Mouse (Mus musculus) myocyte (in vitro differentiated cells): ENCODE data around the gene M6pr. TPM values are rescaled to one million over a fixed set of nuclear protein-coding genes. Genes with fewer than 3 reads are reported as not detected.

Experiments used
- H3K27me3 ChIP-seq: one replicate; pipeline ENCODE4 v1.6.1; 2011; ENCODE audit not compliant: control insufficient read depth, insufficient read depth, insufficient read length
- H3K36me3 ChIP-seq: one replicate; pipeline ENCODE4 v1.6.1; 2011; ENCODE audit not compliant: control insufficient read depth, insufficient read depth
- H3K4me2 ChIP-seq: one replicate; pipeline ENCODE4 v1.6.1; 2011; ENCODE audit warnings: low read depth, control low read depth
- H3K4me3 ChIP-seq: one replicate; pipeline ENCODE4 v1.5.1; 2011; ENCODE audit warnings: mild to moderate bottlenecking, control low read depth, moderate library complexity
- H3K79me2 ChIP-seq: one replicate; pipeline ENCODE4 v1.6.1; 2011; ENCODE audit not compliant: control insufficient read depth, insufficient read depth
- H3ac ChIP-seq: one replicate; pipeline ENCODE4 v1.6.1; 2011; ENCODE audit not compliant: control insufficient read depth, insufficient read length
- CEBPB ChIP-seq: IDR thresholded peaks from 2 replicates; pipeline ENCODE4 v1.6.1; 2011; ENCODE audit warnings: mild to moderate bottlenecking, moderate library complexity; ENCODE audit not compliant: poor library complexity, insufficient read depth, severe bottlenecking
- E2F4 ChIP-seq: IDR thresholded peaks from one replicate; pipeline ENCODE4 v1.6.1; 2011; ENCODE audit warnings: mild to moderate bottlenecking, control low read depth, moderate library complexity; ENCODE audit not compliant: insufficient read depth
- MAX ChIP-seq: IDR thresholded peaks from one replicate; pipeline ENCODE4 v1.6.1; 2011; ENCODE audit warnings: low read depth, mild to moderate bottlenecking, control low read depth
- MYOD1 ChIP-seq, 3 experiments: IDR thresholded peaks; one replicate each; pipeline ENCODE4 v1.6.1; 2011; ENCODE audit warnings: control low read depth in 2 of 3, low read depth in 2 of 3, mild to moderate bottlenecking in 2 of 3, moderate library complexity in 1 of 3; ENCODE audit not compliant: insufficient read length in 2 of 3, control insufficient read depth in 1 of 3
- MYOG ChIP-seq, 3 experiments: IDR thresholded peaks; one replicate each; pipeline ENCODE4 v1.6.1; 2011; ENCODE audit warnings: control low read depth in 2 of 3, low read depth in 2 of 3, mild to moderate bottlenecking in 2 of 3; ENCODE audit not compliant: insufficient read length in 2 of 3, control insufficient read depth in 1 of 3, insufficient read depth in 1 of 3
- POLR2A ChIP-seq: IDR thresholded peaks from one replicate; pipeline ENCODE4 v1.6.1; 2011; ENCODE audit warnings: low read depth, mild to moderate bottlenecking, control low read depth, moderate library complexity; ENCODE audit not compliant: insufficient read length
- POLR2AphosphoS2 ChIP-seq: IDR thresholded peaks from one replicate; pipeline ENCODE4 v1.6.1; 2011; ENCODE audit warnings: low read depth, control low read depth; ENCODE audit not compliant: insufficient read length
- REST ChIP-seq: IDR thresholded peaks from one replicate; pipeline ENCODE4 v1.6.1; 2011; ENCODE audit warnings: mild to moderate bottlenecking, control low read depth, moderate library complexity; ENCODE audit not compliant: insufficient read depth, insufficient read length
- SRF ChIP-seq: IDR thresholded peaks from one replicate; pipeline ENCODE4 v1.6.1; 2011; ENCODE audit warnings: low read depth; ENCODE audit not compliant: control insufficient read depth, insufficient read length
- TCF12 ChIP-seq: IDR thresholded peaks from one replicate; pipeline ENCODE4 v1.6.1; 2011; ENCODE audit warnings: mild to moderate bottlenecking, control low read depth; ENCODE audit not compliant: poor library complexity, insufficient read depth, severe bottlenecking
- TCF3 ChIP-seq: IDR thresholded peaks from one replicate; pipeline ENCODE4 v1.6.1; 2011; ENCODE audit warnings: low read depth, control low read depth; ENCODE audit not compliant: insufficient read length
- USF1 ChIP-seq: IDR thresholded peaks from one replicate; pipeline ENCODE4 v1.6.1; 2011; ENCODE audit warnings: low read depth, mild to moderate bottlenecking, control low read depth, moderate library complexity
- polyA plus RNA-seq: library from polyadenylated mRNA; unstranded; fragments of >200 nt; fragmentation: generic; extraction: Trizol; gene quantifications from one replicate; pipeline ENCODE4 v1.2.1, GENCODE M21; 2012; ENCODE audit warnings: missing spikeins

M6pr gene
- polyA plus RNA-seq, 1 experiment, result 58.8 TPM

GRCm38 (mm10) chr6:122296918-122297278, 11.6 kb upstream of the M6pr start:
- Histone ChIP-seq H3K36me3 (no peaks in the 10 kb centered on the region), H3K27me3 (no peaks in the 10 kb centered on the region), H3K4me2 (peak overlapping the region; percentile 67), H3K79me2 (no peaks in the 10 kb centered on the region), H3ac (no peak overlapping the region), H3K4me3 (peak overlapping the region; percentile 22)
- TF ChIP-seq E2F4 (no peak), REST (no peak), CEBPB (no peak), POLR2A (no peak), TCF12 (no peak), MYOG (IDR thresholded peaks at IDR 0.05; ENCODE audit: control insufficient read depth in 1 of 3, insufficient read depth in 1 of 3, insufficient read length in 2 of 3, low read depth in 2 of 3) (no peak)

- Histone ChIP-seq H3ac (no peak overlapping the region), H3K79me2 (no peaks in the 10 kb centered on the region), H3K36me3 (no peaks in the 10 kb centered on the region), H3K4me2 (peak overlapping the region; percentile 67), H3K27me3 (no peaks in the 10 kb centered on the region), H3K4me3 (peak overlapping the region; percentile 22)
- TF ChIP-seq REST, result no peak
- no peak for TF ChIP-seq MAX
- TF ChIP-seq TCF3, result no peak
- TF ChIP-seq MYOD1 (IDR thresholded peaks at IDR 0.05; ENCODE audit: control insufficient read depth in 1 of 3, insufficient read length in 2 of 3, low read depth in 2 of 3), result no peak
- TF ChIP-seq POLR2A, result no peak
- no peak for TF ChIP-seq MYOG (IDR thresholded peaks at IDR 0.05; ENCODE audit: control insufficient read depth in 1 of 3, insufficient read depth in 1 of 3, insufficient read length in 2 of 3, low read depth in 2 of 3)
These were observed 11.0 kb upstream of the M6pr start for GRCm38 (mm10) chr6:122297279-122298222.

GRCm38 (mm10) chr6:122298223-122298609, 10.3 kb upstream of the M6pr start:
- H3ac ChIP-seq, result no peak overlapping the region
- TF ChIP-seq USF1, result no peak
- no peak for TF ChIP-seq TCF12
- TF ChIP-seq MYOG (IDR thresholded peaks at IDR 0.05; ENCODE audit: control insufficient read depth in 1 of 3, insufficient read depth in 1 of 3, insufficient read length in 2 of 3, low read depth in 2 of 3), result no peak
- no peak for TF ChIP-seq MYOD1 (IDR thresholded peaks at IDR 0.05; ENCODE audit: control insufficient read depth in 1 of 3, insufficient read length in 2 of 3, low read depth in 2 of 3)
- no peak for TF ChIP-seq E2F4
- TF ChIP-seq SRF, result no peak
- no peaks in the 10 kb centered on the region for H3K27me3 ChIP-seq
- no peak overlapping the region for H3K4me2 ChIP-seq
- peak overlapping the region; percentile 22 for H3K4me3 ChIP-seq
- no peaks in the 10 kb centered on the region for H3K79me2 ChIP-seq
- H3K36me3 ChIP-seq, result no peaks in the 10 kb centered on the region

- no peak overlapping the region for H3K4me3 ChIP-seq
- H3K36me3 ChIP-seq, result no peaks in the 10 kb centered on the region
- TF ChIP-seq USF1 (no peak), E2F4 (no peak), SRF (no peak), CEBPB (no peak), MAX (no peak), POLR2A (no peak), POLR2AphosphoS2 (no peak), MYOG (IDR thresholded peaks at IDR 0.05; ENCODE audit: control insufficient read depth in 1 of 3, insufficient read depth in 1 of 3, insufficient read length in 2 of 3, low read depth in 2 of 3) (no peak)
- no peaks in the 10 kb centered on the region for H3K79me2 ChIP-seq
- H3ac ChIP-seq, result no peak overlapping the region
- H3K4me2 ChIP-seq, result no peak overlapping the region
- H3K27me3 ChIP-seq, result no peaks in the 10 kb centered on the region
These were observed 8.8 kb upstream of the M6pr start for GRCm38 (mm10) chr6:122299621-122300133.

- Histone ChIP-seq H3ac (no peak overlapping the region), H3K79me2 (no peaks in the 10 kb centered on the region), H3K4me3 (no peak overlapping the region), H3K36me3 (no peaks in the 10 kb centered on the region), H3K27me3 (no peaks in the 10 kb centered on the region), H3K4me2 (no peak overlapping the region)
- no peak for TF ChIP-seq REST
- TF ChIP-seq TCF12, result no peak
- no peak for TF ChIP-seq E2F4
- no peak for TF ChIP-seq CEBPB
- no peak for TF ChIP-seq MYOG (IDR thresholded peaks at IDR 0.05; ENCODE audit: control insufficient read depth in 1 of 3, insufficient read depth in 1 of 3, insufficient read length in 2 of 3, low read depth in 2 of 3)
These were observed 6.4 kb upstream of the M6pr start for GRCm38 (mm10) chr6:122302121-122302520.
